Mouse (Mus musculus) MEL (cell line): ENCODE measurements around the gene Gm45021.

Source experiments
- CHD2 ChIP-seq: IDR thresholded peaks from 2 replicates; pipeline ENCODE4 v1.6.1; 2011; ENCODE audit warnings: low read length, improper control_type of control experiment
- CTCF ChIP-seq, 3 experiments: IDR thresholded peaks in 2 of 3; conservative IDR thresholded peaks in 1 of 3; 2 replicates each; pipeline ENCODE4 v1.5.1; 2011 to 2012; ENCODE audit warnings: low read length in 3 of 3, low read depth in 2 of 3, mild to moderate bottlenecking in 2 of 3, improper control_type of control experiment in 1 of 3, inconsistent platforms in 1 of 3, mixed read lengths in 1 of 3, moderate library complexity in 1 of 3; ENCODE audit not compliant: control insufficient read depth in 1 of 3, insufficient read depth in 1 of 3, poor library complexity in 1 of 3, severe bottlenecking in 1 of 3
- ELF1 ChIP-seq: IDR thresholded peaks from 2 replicates; pipeline ENCODE4 v1.6.1; 2014; ENCODE audit warnings: low read depth, mild to moderate bottlenecking, inconsistent platforms, low read length, improper control_type of control experiment, moderate library complexity
- EP300 ChIP-seq, 2 experiments: IDR thresholded peaks; 2 replicates each; pipeline ENCODE4 v1.6.1; 2011; ENCODE audit warnings: improper control_type of control experiment in 2 of 2, low read length in 2 of 2, low read depth in 1 of 2, mild to moderate bottlenecking in 1 of 2
- GATA1 ChIP-seq: IDR thresholded peaks from 2 replicates; pipeline ENCODE4 v1.6.1; 2011; ENCODE audit warnings: low read depth, low read length, improper control_type of control experiment
- HCFC1 ChIP-seq: IDR thresholded peaks from 2 replicates; pipeline ENCODE4 v1.6.1; 2012; ENCODE audit warnings: low read depth, mild to moderate bottlenecking, inconsistent platforms, low read length, improper control_type of control experiment, moderate library complexity
- JUND ChIP-seq: IDR thresholded peaks from 2 replicates; pipeline ENCODE4 v1.6.1; 2011; ENCODE audit warnings: low read depth, mild to moderate bottlenecking, improper control_type of control experiment, low read length
- MAX ChIP-seq: IDR thresholded peaks from 2 replicates; pipeline ENCODE4 v1.6.1; 2011; ENCODE audit warnings: low read length, improper control_type of control experiment
- MAZ ChIP-seq: IDR thresholded peaks from 2 replicates; pipeline ENCODE4 v1.6.1; 2012; ENCODE audit warnings: low read depth, mild to moderate bottlenecking, inconsistent platforms, low read length, improper control_type of control experiment
- NELFE ChIP-seq: IDR thresholded peaks from 2 replicates; pipeline ENCODE4 v1.6.1; 2011; ENCODE audit warnings: low read depth, low read length, improper control_type of control experiment
- POLR2A ChIP-seq, 2 experiments: IDR thresholded peaks; 2 replicates each; pipeline ENCODE4 v1.6.1; 2011 to 2012; ENCODE audit warnings: low read length in 2 of 2, mild to moderate bottlenecking in 2 of 2, control low read depth in 1 of 2, improper control_type of control experiment in 1 of 2, low read depth in 1 of 2, moderate library complexity in 1 of 2; ENCODE audit not compliant: control insufficient read depth in 1 of 2, insufficient read depth in 1 of 2, poor library complexity in 1 of 2
- ZMIZ1 ChIP-seq: IDR thresholded peaks from 2 replicates; pipeline ENCODE4 v1.6.1; 2012; ENCODE audit warnings: low read depth, mild to moderate bottlenecking, inconsistent platforms, low read length, improper control_type of control experiment, moderate library complexity

DNA sequence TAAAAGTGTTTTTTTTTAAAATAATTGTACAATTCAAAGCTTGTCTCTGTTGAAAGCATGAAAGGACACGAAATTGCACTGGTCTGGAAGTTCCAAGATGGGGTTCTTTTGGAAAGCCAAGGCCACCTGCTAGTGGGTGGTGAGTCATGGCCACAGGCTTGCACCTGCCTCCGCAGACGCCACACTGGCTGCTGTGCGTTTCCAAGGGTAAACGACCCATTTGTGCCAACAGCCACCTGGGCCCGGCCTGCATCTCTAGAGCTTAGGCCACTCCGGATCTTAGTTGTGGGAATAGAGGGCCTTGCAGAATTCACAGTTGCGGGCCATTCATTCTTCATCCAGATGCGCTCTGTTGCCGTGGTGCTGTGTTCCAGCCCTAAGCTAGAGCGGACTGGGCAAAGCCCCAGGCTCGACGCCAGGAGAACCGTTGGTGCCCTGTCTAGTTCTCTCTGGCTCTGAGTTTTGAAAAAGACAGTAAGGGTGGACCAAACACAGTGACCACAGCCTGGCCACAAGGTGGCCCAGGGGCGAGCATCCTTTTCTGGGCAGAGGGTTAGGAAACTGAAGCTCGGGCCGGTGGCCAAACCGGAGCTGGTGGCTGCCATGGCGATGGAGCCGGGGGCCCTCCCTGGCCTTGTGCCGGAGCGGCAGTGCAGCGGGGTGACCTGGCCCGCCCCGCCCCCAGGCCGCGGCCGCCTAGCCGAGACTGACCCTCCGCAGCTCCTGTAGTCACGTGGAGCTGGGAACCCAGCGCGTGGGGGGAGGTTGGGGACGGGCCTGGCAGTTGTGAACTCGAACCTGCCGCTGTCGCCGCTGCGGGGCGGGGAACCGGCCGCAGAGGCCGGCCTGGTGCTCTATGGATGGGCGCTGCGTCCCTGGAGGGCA, 4.0 kb downstream of the Gm45021 start, which contains the start of the genes Repin1 and Gm44965:
- TF ChIP-seq POLR2A (IDR thresholded peaks at IDR 0.05; ENCODE audit: control insufficient read depth in 1 of 2, insufficient read depth in 1 of 2, low read depth in 1 of 2, low read length in 2 of 2, poor library complexity in 1 of 2) (no peak), CTCF (IDR thresholded peaks at IDR 0.05 in 2 of 3, conservative IDR thresholded peaks at IDR 0.05 in 1 of 3; ENCODE audit: control insufficient read depth in 1 of 3, insufficient read depth in 1 of 3, low read depth in 2 of 3, low read length in 3 of 3, poor library complexity in 1 of 3, severe bottlenecking in 1 of 3) (no peak), ELF1 (no peak), CHD2 (no peak), MAX (no peak), ZMIZ1 (no peak), EP300 (IDR thresholded peaks at IDR 0.05; ENCODE audit: low read depth in 1 of 2, low read length in 2 of 2) (no peak), MAZ (no peak), GATA1 (no peak), HCFC1 (no peak), JUND (no peak), NELFE (no peak)
